Mouse (Mus musculus) kidney, postnatal 0 days (tissue): ENCODE data around the gene Bpifb3. TPM values are rescaled to one million over a fixed set of nuclear protein-coding genes. Genes with fewer than 3 reads are reported as not detected.

ENCODE experiments used
- ATAC-seq: fragments of 200-750 bp; cut with Nextera tagmentation; replicated peaks from 2 replicates; pipeline ENCODE4 v1.8.0; 2017; ENCODE audit warnings: low read depth, moderate number of reproducible peaks, moderate TSS enrichment, moderate library complexity; ENCODE audit not compliant: low FRiP score
- DNase-seq: peaks from one replicate; pipeline ENCODE4 v3.0.0-alpha.2; 2016; ENCODE audit warnings: low spot score
- H3K27ac ChIP-seq: fragments of 300-500 bp; sonication (generic); 2 replicates; pipeline ENCODE4 v1.5.1; 2014; ENCODE audit warnings: mild to moderate bottlenecking
- H3K27me3 ChIP-seq: fragments of 300-500 bp; sonication (generic); 2 replicates; pipeline ENCODE4 v1.6.1; 2014; ENCODE audit warnings: low read length, mixed read lengths; ENCODE audit not compliant: insufficient read depth
- H3K36me3 ChIP-seq: fragments of 300-500 bp; sonication (generic); 2 replicates; pipeline ENCODE4 v1.6.1; 2014; ENCODE audit warnings: low read length, mixed read lengths; ENCODE audit not compliant: insufficient read depth
- H3K4me1 ChIP-seq: fragments of 300-500 bp; sonication (generic); replicated peaks from 2 replicates; pipeline ENCODE4 v1.6.1; 2014; ENCODE audit warnings: antibody characterized with exemption, low read length, mixed read lengths; ENCODE audit not compliant: insufficient read depth
- H3K4me2 ChIP-seq: fragments of 300-500 bp; sonication (generic); 2 replicates; pipeline ENCODE4 v1.6.1; 2014; ENCODE audit warnings: mild to moderate bottlenecking, low read length, moderate library complexity, mixed read lengths
- H3K4me3 ChIP-seq: fragments of 300-500 bp; sonication (generic); replicated peaks from 2 replicates; pipeline ENCODE4 v1.5.1; 2014; ENCODE audit warnings: low read depth, low read length
- H3K9ac ChIP-seq: fragments of 300-500 bp; sonication (generic); 2 replicates; pipeline ENCODE4 v1.6.1; 2014; ENCODE audit warnings: low read depth, low read length
- H3K9me3 ChIP-seq: fragments of 300-500 bp; sonication (generic); replicated peaks from 2 replicates; pipeline ENCODE4 v1.6.1; 2016; ENCODE audit warnings: low read length, inconsistent platforms, mixed read lengths
- CTCF ChIP-seq: IDR thresholded peaks from 2 replicates; pipeline ENCODE4 v1.5.1; 2016; ENCODE audit warnings: antibody characterized with exemption, low read depth, mild to moderate bottlenecking, moderate library complexity
- WGBS: fragments of 180-500 bp; shearing (Covaris S2); extraction: QIAGEN DNeasy Blood & Tissue Kit; methylation state at CpG from one replicate; pipeline ENCODE4 v1.1.7; 2014; 5-methylcytosine and 5-hydroxymethylcytosine counted together
- polyA plus RNA-seq: library from polyadenylated mRNA; unstranded; fragments of >200 nt; fragmentation: Nextera tagmentation; extraction: Ambion mirVana; gene quantifications from 2 replicates; pipeline ENCODE4 v1.2.1, GENCODE M21; 2015

Gene Bpifb3
- polyA plus RNA-seq, 1 experiment from 2014 or later: not detected

DNA sequence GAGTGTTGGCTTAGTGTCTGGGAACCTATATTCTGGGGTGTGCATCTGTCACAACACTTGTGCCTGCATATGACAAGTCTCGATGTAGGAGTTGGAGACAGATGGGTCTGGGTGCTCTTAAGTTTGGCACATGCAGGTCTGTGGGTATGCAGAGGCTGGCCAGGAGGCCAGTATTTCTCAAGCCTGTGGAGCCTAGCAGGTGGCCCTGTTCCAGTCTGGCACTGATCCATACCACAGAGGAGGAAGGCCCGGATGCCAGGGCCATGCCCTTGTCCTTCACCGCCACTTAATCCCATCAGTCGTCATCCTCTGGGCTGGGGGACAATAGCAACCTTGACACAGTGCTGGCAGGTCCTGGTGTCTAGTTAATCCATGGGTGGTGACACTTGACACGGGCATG is 3.9 kb upstream of the Bpifb3 start:
- H3K9ac ChIP-seq: no peak overlapping the region
- WGBS: 58% methylated on average over 5 of the region's 5 CpGs
- H3K9me3 ChIP-seq: no peaks in the 10 kb centered on the region
- ATAC-seq (no peak), DNase-seq (no peak)
- H3K36me3 ChIP-seq: no peaks in the 10 kb centered on the region
- H3K27ac ChIP-seq: no peak overlapping the region
- H3K4me3 ChIP-seq: no peak overlapping the region
- H3K27me3 ChIP-seq: no peaks in the 10 kb centered on the region
- no peak overlapping the region for H3K4me2 ChIP-seq
- TF ChIP-seq CTCF: no peak
- H3K4me1 ChIP-seq: no peaks in the 10 kb centered on the region

- ATAC-seq: no peak
Observed at GRCm38 (mm10) chr2:153921246-153921645, 3.2 kb downstream of the Bpifb3 start.

GRCm38 (mm10) chr2:153929871-153930413 is 11.9 kb downstream of the Bpifb3 start:
- no peak overlapping the region for H3K9ac ChIP-seq
- H3K36me3 ChIP-seq: no peaks in the 10 kb centered on the region
- H3K4me3 ChIP-seq: no peak overlapping the region
- TF ChIP-seq CTCF: peak; percentile 92
- H3K27ac ChIP-seq: no peak overlapping the region
- no peaks in the 10 kb centered on the region for H3K9me3 ChIP-seq
- H3K4me2 ChIP-seq: no peak overlapping the region
- H3K4me1 ChIP-seq: no peaks in the 10 kb centered on the region
- WGBS: 36% methylated on average over 3 of the region's 3 CpGs
- DNase-seq: peak; percentile 60
- ATAC-seq: no peak
- no peaks in the 10 kb centered on the region for H3K27me3 ChIP-seq

More at GRCm38 (mm10) chr2:153921246-153921645, 3.2 kb downstream of the Bpifb3 start:
- Histone ChIP-seq H3K27ac (no peak overlapping the region), H3K4me3 (no peak overlapping the region), H3K9me3 (no peaks in the 10 kb centered on the region), H3K36me3 (no peaks in the 10 kb centered on the region), H3K9ac (no peak overlapping the region), H3K4me1 (no peaks in the 10 kb centered on the region), H3K4me2 (no peak overlapping the region), H3K27me3 (no peaks in the 10 kb centered on the region)
- 88% methylated on average over 6 of the region's 6 CpGs for WGBS
- DNase-seq: no peak
- TF ChIP-seq CTCF: no peak

- no peak for TF ChIP-seq CTCF
- ATAC-seq: no peak
Observed at GRCm38 (mm10) chr2:153931125-153931524, 13.1 kb downstream of the Bpifb3 start.

DNA sequence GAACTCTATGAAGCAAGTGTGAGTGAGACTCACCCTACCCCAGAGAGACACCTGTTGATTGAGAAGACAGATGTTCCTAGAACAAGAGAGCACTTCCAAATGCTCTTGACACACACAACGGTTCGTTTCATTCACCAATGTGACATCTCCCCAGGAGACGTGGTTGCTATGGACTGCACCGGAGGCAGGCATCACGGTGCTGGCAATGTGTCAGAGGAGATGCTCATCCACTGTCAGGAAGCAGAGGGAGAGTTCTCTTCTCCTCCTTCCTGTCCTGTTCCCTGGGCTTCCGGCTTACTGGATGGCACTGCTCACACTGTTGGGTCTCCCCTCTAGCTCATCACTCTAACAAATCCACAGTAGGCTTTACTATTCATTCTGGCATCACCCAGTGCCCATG is 15.3 kb downstream of the Bpifb3 start:
- WGBS: 80% methylated on average over 6 of the region's 6 CpGs

More at GRCm38 (mm10) chr2:153931125-153931524, 13.1 kb downstream of the Bpifb3 start:
- Histone ChIP-seq H3K4me1 (no peaks in the 10 kb centered on the region), H3K27ac (no peak overlapping the region), H3K4me2 (no peak overlapping the region), H3K36me3 (no peaks in the 10 kb centered on the region), H3K27me3 (no peaks in the 10 kb centered on the region), H3K9me3 (no peaks in the 10 kb centered on the region), H3K9ac (no peak overlapping the region), H3K4me3 (no peak overlapping the region)
- no peak for DNase-seq
- 78% methylated on average over 6 of the region's 6 CpGs for WGBS

GRCm38 (mm10) chr2:153935348-153935747 is 17.3 kb downstream of the Bpifb3 start:
- Histone ChIP-seq H3K27me3 (no peaks in the 10 kb centered on the region), H3K4me1 (no peaks in the 10 kb centered on the region), H3K27ac (no peak overlapping the region), H3K36me3 (no peaks in the 10 kb centered on the region), H3K4me3 (no peak overlapping the region), H3K9ac (no peak overlapping the region), H3K4me2 (no peak overlapping the region), H3K9me3 (no peaks in the 10 kb centered on the region)
- no peak for DNase-seq
- 91% methylated on average over 6 of the region's 6 CpGs for WGBS
- no peak for ATAC-seq
- TF ChIP-seq CTCF: 0 out of 2 replicates have a peak, but pooled peaks have one; percentile 8

More for the DNA sequence above, 15.3 kb downstream of the Bpifb3 start:
- no peak for TF ChIP-seq CTCF
- Histone ChIP-seq H3K27me3 (no peaks in the 10 kb centered on the region), H3K9ac (no peak overlapping the region), H3K4me1 (no peaks in the 10 kb centered on the region), H3K36me3 (no peaks in the 10 kb centered on the region), H3K4me2 (no peak overlapping the region), H3K4me3 (no peak overlapping the region), H3K27ac (no peak overlapping the region), H3K9me3 (no peaks in the 10 kb centered on the region)
- no peak for DNase-seq
- no peak for ATAC-seq

- Histone ChIP-seq H3K36me3 (no peaks in the 10 kb centered on the region), H3K27me3 (no peaks in the 10 kb centered on the region), H3K4me3 (no peak within 1 kb of the TSS), H3K27ac (no peak within 1 kb of the TSS), H3K4me1 (no peaks in the 10 kb centered on the region), H3K9ac (no peak within 1 kb of the TSS), H3K9me3 (no peaks in the 10 kb centered on the region), H3K4me2 (no peak within 1 kb of the TSS)
- DNase-seq: no peak
- no peak for TF ChIP-seq CTCF
- 87% methylated on average over 5 of the region's 5 CpGs for WGBS
- ATAC-seq: no peak
Observed at GRCm38 (mm10) chr2:153937843-153938242, 19.8 kb downstream of the Bpifb3 start, which contains the start of gene Bpifb4. Gene Bpifb4 (plus strand): TSS chr2:153938212.
